Mouse (Mus musculus) telencephalon, adult 2 months (tissue): Measurements from ENCODE around the gene Ccdc38.
"Not testable (repeated sequence)": the region's sequence is repeated elsewhere in the genome, so short reads cannot be mapped to it uniquely, and the experiment has no call there.

Experiments
- DNase-seq: peaks from one replicate; pipeline ENCODE4 v3.0.0-alpha.2; 2011; ENCODE audit warnings: low read depth, low spot score

Ccdc38 gene

DNA sequence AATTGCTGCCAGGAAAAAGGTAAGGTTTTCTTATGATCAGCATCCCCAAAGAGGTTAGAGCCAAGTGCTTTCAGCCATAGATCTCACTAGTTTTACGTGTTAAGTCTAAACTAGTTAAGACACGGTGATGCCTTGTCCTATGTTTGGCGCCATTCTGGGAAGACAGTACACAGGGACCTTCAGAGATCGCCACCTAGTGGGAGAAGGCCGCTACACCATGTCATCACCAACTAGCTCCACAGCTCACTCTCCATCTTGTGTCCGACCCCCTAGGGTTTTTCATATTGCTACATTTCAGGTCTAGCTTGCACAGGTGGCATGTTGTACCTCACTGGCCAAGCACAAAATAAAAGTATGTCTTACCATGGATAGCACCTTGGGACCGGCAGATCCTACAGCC, 8.6 kb downstream of the Ccdc38 start:
- DNase-seq = peak; percentile 26

DNA sequence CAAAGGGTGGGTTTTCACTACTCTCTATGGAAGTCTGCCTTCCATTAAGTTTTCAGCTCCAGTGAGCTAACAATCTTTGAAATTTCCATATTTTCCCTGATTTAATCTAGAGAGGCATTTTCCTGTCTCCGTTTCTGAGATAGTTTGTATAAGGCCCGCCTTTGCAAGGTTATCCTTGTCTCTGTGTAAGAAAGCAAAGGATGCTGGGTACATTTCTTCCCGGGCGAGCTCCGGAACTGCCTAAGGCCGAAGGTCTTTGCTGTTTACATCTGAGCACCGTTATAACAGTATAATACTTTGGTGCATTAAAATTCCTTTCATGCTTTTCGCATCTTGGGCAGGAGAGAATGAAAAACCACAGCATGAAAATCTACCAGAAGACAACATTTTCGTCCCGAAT, 9.4 kb downstream of the Ccdc38 start:
- no peak for DNase-seq

DNA sequence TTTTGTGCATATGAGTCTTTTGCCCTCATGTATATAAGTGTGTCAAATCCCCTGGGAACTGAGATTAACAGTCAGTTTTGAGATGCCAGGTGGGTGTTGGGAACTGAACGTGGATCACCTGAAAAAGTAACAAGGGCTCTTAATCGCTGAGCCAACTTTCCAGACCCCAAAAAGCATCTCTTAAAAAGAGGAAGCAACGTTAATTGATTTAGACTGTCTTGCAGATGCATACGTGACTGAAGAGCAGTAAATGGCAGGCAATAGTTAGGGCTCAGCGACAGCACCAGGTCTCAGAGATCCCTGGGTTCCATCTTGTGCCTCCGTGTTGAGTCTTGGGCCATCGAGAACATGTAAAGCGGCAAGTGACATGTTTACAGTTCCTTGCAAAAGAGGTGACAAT, 12.2 kb downstream of the Ccdc38 start:
- DNase-seq = no peak

DNA sequence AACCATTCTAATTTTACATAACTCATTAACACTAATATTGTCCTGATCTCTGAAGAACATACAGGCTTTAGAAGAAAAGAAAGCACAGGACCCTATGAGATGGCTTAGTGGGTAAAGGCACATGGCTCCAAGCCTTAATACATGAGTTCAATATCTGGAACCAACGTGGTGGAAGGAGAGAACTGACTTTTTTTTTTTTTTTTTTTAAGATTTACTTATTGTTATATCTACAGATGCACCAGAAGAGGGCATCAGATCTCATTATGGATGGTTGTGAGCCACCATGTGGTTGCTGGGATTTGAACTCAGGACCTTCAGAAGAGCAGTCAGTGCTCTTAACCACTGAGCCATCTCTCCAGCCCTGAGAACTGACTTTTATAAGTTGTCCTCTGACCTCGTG, 17.5 kb downstream of the Ccdc38 start:
- not testable (repeated sequence) for DNase-seq

DNA sequence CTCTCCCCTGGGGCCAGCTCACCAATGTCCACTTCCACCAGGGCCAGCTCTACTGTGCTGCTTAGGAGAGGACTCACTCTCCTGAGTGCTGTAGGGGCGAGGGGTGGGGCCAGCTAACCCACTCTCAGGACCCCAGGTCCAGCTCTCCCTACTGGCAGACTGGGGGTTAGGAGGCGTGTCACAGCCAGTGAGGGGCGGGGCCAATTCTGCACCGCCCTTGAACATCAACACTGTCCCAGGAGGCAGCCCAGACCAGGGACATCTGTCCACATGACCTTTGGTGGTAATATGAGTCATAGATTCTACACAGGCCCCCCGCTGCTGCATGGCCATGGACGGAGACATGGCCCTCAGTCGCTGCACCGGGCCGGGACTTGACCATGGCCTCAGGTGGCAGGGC, 19.4 kb downstream of the Ccdc38 start:
- DNase-seq = no peak

DNA sequence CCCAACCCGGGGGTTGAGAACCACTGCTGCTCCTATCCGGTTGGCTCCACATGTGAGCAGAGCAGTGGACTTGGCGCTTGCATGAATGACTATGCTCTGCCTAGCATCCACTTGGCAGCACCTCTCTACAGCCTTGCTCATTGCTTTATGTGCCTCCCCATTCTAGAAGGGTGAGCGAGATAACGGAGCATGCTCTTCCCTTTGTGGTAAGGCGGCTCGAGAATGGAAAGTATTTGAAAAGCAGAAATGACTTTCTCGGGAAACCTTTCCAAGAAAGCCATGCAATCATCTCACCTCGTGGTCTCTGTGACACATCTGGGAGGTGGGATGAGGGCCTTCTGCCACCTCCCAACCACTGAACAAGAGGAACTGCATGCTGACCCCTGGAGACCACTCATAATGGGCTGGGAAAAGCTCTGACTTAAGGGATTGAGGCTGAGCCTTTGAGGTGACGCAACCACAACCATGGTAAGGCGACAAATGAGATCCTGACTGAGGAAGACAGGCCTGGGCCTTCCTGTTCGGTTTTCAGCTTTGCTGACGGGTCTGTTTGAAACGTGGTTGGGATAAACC, 24.2 kb downstream of the Ccdc38 start:
- no peak for DNase-seq

DNA sequence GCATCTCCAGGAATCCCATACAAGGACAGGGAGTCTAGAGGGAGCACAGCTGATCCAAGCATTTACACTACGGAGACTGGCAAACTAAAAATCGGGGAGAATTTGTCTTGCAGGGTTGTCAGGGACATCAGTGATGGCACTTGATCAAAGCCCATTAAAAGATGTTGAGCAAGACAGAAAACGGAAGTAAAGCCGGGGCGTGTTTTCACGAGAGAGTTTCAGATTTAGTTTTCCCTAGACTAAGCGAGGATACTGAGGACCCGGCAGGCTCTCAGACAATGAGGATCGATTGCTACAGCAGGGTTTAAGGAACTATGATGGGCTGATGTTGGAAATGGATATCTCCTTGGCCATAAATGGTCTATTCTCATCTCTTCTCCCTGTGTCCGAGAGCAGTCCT, 26.6 kb downstream of the Ccdc38 start:
- DNase-seq = no peak

DNA sequence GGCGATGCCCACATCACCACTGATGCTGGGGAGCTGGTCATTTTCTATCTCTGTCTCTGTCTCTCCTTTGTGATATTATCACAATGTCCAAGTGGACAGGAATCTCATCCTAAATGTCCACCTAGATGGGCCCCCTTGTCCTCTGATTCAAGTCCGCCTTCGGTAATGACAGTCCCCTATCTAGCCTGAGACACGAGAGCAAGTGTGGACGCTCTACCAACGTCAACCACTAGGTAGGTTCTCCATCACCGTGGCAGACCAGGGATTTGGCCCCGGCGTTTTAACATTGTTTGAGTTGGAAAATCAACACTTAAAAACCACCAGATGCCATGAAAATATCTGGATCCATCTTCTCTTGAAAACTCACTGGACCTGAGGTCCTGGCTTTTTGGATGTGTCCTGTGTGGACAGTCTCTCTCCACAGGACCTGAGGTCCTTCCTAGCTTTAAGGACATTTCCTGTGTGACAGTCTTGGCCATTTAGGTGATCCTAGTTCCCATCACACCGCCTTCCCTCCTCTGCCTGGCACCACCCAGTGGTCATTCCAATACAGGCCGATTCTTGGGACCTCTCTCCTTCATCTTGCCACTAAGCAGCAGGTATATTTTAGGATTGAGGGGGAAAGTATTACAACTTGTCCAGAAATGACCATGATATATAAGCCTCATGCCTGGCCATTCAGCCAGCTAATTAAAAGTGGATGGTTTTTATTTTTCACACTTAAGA, 27.6 kb downstream of the Ccdc38 start:
- no peak for DNase-seq

DNA sequence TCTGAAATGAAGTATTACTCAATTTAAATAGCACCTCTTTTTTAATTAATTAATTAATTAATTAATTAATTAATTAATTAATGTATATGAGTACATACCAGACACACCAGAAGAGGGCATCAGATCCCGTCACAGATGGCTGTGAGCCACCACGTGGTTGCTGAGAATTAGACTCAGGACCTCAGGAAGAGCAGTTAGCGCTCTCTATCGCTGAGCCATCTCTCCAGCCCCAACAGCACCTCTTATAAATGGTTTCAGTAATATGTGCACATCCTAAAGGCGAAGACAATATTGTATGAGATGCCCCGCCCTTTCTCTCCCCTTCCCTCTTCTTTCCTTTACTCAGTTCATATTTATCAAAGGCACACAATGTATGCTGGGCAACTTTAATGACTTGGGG, 28.2 kb downstream of the Ccdc38 start:
- DNase-seq = no peak

DNA sequence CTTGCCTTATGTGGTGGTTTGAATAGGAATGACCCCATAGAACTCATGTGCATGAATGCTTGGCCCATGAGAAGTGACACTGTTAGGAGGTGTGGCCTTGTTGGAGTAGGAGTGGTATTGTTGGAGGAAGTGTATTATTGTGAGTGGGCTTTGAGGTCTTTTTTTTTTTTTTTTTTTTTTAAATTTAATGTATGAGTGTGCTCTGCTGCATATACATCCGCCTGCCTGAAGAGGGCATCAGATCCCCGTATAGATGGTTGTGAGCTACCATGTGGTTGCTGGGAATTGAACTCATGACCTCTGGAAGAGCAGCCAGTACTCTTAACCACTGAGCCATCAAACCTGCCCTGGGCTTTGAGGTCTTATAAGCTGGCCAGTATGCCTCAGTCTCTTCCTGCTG, 31.8 kb downstream of the Ccdc38 start:
- no peak for DNase-seq

DNA sequence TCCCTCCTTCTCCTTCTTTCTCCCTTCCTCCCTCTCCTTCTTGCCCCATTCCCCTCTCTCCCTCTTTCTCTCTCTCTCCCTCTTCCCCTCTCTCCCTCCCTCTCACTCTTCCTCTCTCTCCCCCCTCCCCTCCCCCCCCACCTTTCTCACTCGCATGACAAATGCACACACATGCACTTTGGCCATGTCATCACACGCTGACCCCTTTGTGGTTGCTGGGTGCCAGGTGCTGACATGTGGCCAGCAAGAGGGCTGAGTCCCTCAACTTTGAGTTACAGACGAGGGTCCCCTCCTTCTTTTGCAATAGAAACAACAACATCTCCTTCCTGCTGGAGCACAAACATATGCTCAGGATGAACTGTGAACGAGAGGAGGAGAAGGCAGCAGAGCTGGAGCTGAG, 34.5 kb downstream of the Ccdc38 start:
- no peak for DNase-seq

DNA sequence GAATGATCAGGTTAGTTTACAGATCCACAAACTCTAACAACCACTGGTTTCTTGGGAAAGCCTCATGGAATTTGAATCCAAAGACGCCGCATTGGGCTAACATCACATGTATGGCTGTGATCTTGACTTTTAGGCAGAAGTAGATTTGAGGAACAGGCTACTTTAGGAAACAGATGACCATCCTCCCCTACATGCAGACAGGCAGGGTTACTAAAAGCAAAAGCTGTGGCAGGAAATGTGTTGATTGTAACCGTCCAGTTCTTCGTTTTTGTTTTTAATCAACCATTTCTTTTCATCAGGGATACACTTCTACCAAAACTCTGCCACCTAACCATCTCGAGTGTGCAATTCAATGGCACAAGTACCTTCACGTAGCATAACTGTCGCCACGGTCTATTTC, 35.5 kb downstream of the Ccdc38 start:
- DNase-seq = no peak

DNA sequence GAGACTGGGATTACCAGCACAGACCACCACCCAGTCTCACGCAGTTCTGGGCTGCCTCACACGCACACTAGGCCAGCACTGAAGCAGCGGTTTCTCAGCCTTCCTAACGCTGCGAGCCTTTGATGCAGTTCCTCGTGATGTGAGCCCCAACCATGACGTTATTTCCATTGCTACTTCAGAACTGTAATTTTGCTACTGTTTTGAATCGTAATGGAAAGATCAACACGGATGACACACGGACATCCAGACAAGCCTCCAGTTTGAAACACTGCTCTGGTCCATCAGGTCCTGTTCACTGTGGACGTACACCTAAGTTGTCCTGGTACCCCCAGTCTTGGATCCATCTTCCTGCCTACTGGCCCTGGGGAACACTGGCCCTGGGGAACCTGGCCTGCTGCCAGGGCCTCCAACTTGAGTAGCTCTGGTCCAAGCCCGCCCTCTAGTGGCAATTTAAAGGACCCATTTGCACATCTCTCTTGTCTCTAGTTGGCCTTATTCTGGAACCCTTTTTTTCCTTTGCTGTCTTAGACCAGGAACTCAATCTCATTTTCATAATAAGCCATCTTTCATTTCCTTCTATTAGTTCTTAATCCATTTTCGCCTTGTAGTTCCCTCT, 36.9 kb downstream of the Ccdc38 start:
- peak; percentile 77 for DNase-seq

DNA sequence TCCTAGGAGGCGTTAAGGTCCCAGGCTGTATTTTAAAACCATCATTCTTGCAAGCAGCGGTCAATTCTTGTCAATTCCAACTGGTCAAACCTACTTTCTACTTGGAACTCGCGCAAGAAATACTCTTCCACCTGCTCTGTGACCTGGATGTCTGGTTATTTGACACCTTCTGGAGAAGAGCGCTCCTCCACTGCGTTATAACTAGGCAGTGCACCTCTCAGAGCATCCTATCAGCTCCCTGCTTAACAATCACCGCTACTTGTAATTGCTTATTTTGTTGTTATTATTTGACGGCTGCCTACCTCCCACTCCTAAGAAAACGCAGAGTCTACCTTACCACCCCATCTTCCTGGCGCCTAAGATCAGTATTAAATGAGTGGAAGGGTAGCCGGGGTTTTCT, 48.4 kb downstream of the Ccdc38 start:
- DNase-seq = no peak

DNA sequence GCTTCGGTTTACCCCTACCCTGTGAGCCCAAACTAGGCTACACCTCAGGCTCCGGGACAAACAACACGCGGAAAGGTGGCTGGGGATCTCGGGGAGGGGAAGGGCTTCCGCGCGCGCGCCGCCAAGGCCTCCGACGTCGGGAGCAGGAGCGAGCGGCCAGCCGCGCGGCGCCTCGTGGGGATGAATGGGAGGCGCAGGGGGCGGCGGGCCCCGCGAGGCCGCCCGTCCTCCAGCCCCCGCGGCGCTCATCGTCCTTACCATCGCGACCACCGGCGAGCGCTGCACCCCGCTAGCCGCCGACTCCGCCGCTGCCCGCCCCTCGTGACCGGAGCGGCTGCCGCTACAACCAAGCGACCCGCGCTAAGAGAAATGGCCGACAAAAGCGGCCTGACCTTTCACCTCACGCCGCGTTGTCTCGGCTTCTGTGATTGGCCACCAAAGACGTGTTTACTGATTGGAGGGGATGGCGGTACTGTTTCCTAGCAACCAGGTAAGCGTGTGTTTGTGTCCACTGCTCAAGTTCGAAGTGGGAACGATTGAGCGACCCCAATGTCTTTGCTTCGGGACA, 48.9 kb downstream of the Ccdc38 start, which contains the start of gene Snrpf:
Gene Snrpf (minus strand): TSS at position 426 of the 568 bp plus-strand sequence.
- peak; percentile 92 for DNase-seq

DNA sequence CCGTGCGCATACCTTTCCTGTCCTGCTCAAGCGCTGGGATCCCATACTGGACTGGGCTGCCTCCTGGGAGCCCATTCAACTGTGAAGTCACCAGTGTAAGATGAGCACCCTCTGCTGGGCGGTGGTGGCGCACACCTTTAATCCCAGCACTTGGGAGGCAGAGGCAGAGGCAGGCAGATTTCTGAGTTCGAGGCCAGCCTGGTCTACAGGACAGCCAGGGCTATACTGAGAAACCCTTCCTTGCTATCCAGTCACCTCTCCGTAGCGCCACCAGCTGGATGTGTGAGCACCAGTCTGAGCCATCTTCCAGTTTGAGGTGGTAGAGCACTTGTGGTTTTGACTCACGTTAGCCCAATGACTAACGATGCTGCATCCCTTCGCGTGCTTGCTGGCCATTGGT, 52.0 kb downstream of the Ccdc38 start:
- no peak for DNase-seq

DNA sequence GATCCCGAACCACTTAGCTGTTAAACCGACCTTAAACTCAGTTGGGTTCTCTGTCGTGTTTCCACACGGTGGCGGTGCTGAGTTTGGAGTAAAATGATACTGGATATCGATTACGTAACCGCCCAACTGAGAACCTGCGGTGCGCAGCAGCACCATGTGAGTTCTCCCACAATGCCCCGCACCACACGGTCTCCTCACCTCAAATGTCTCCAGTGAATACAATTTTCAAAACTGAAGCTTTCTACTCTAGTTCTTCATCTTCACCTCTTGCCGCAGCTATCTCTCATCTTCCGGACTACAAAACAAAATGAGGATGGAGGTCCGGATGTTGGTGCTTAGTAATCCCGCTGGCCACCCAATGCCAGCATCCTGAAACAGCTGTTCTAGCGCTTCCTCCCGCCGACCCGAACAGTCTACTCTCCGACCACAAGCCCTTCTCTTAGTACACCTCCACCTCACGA, 53.6 kb downstream of the Ccdc38 start:
- DNase-seq = peak; percentile 90

DNA sequence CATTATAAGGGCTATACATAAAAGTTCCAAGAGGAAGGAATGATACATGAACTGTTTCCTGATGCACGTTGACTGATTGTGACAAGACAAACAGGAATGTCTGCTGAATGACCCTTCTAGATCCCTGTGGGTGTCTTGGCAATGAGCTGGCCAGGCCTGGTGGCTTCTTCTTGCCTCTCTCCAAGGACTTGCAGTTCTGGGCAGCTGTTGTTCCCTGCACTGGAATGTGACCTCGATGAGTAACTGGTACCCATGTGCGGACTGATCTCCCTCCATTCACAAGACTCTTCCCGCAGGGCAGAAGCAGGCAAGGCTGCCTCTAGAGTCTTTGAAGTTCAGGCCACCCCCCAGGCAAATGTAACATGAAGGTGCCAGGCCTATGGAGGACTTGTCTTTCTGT, 55.4 kb downstream of the Ccdc38 start:
- DNase-seq = no peak

DNA sequence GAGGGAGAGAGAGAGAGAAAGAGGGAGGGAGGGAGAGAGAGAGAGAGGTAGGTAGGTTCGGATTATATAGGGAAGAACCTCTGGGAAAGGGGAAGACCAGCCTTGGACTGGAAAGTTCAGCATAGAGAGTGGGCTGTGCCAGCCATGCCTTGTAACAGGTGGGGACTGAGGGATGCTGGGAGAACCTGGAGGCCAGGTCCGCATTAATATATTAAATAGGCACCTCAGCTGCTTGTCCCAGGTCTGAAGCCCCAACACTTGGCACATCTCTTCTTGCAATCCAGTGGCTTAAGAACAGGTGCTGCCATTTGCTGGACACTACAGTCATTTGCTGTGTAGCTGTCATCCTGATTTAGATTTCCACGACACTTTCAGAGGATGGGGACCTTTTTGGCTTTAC, 56.2 kb downstream of the Ccdc38 start:
- no peak for DNase-seq

DNA sequence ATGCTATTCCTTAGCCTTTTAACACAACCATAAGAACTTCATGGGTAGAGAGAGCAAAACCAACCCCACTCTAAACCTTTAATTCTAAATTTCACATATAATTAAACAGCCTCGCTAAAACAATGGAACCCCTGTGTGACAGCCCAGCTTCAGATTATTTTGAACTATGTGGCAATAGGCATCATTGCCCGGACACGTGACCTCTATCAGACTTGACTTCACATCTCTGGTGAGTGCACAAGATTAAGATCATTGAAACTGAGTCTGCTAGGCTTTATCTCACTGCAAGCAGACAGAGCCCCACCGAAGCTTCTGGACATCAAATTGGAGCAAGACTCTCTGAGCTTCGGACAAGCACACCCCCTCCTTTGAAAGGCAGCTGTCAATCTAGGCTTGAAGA, 61.9 kb downstream of the Ccdc38 start:
- no peak for DNase-seq

DNA sequence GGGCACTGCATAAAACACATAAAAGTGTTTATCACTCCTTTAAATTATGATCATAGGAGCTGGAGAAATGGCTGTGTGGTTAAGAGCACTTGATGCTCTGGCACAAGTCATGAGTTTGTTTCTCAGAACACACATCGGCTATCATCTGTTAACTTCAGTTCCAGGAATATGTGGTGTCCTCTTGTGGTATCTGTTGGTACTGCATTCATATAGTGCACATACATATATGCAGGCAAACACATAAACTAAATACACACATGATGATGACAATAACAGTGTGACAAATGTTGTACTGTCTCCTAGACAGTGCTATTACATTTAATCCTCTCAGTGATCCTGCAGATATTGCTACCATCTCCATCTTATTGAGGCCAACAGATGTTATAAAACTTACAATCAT, 62.8 kb downstream of the Ccdc38 start:
- no peak for DNase-seq

DNA sequence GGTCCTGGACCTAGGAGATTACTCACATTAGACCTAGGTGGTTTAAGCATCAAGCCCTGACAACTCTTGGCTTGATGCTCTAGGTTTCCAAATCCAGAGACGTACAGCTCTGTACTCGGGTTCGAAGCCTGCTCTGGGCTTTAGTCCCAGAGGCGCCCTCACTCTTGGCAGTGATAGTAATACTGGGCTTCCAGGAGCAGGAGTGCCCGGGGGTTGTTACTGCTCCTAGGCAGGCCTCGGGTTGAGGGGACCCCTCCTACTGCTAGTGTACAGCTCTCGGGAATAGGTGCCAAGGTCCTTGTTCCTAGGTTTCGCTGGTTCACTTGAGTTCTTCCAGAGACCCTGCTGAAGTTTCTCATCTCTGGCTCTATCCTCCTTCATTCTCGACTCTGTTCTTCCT, 65.9 kb downstream of the Ccdc38 start:
- no peak for DNase-seq

DNA sequence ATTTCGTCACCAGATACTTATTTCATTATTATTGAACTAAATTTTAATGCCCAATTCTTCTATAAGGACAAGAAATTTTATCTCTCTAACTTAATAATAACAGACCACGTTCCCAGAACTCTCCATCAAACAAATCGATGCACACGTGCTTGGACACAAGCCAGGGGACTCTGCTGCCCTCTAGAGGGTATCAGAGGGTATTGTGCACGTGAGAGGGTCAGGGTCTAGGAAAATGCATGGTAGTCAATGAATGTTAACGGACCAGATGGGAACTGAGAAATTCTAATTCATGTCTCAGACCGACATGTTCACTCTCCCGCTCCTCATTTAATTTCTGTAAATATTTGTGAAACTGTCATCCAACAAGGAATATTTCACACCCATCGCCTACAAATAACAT, 67.6 kb downstream of the Ccdc38 start:
- DNase-seq = no peak
